Mouse (Mus musculus) intestine, embryonic 15.5 days (tissue): ENCODE measurements around the gene Abi1. TPM values are rescaled to one million over a fixed set of nuclear protein-coding genes. Genes with fewer than 3 reads are reported as not detected.
"Not testable (repeated sequence)": the region's sequence is repeated elsewhere in the genome, so short reads cannot be mapped to it uniquely, and the experiment has no call there.

ENCODE experiments used
- ATAC-seq: fragments of 200-750 bp; cut with Nextera tagmentation; 2 replicates; pipeline ENCODE4 v1.8.0; 2017; ENCODE audit warnings: moderate TSS enrichment, moderate library complexity
- H3K27ac ChIP-seq: fragments of 300-500 bp; sonication (generic); 2 replicates; pipeline ENCODE4 v1.5.1; 2015; ENCODE audit warnings: mild to moderate bottlenecking, inconsistent platforms
- H3K27me3 ChIP-seq: fragments of 300-500 bp; sonication (generic); replicated peaks from 2 replicates; pipeline ENCODE4 v1.6.1; 2015; ENCODE audit warnings: inconsistent platforms
- H3K36me3 ChIP-seq: fragments of 300-500 bp; sonication (generic); 2 replicates; pipeline ENCODE4 v1.6.1; 2015; ENCODE audit warnings: inconsistent platforms
- H3K4me1 ChIP-seq: fragments of 300-500 bp; sonication (generic); replicated peaks from 2 replicates; pipeline ENCODE4 v1.6.1; 2015; ENCODE audit warnings: inconsistent platforms
- H3K4me2 ChIP-seq: fragments of 300-500 bp; sonication (generic); replicated peaks from 2 replicates; pipeline ENCODE4 v1.6.1; 2015; ENCODE audit warnings: mild to moderate bottlenecking, inconsistent platforms
- H3K4me3 ChIP-seq: fragments of 300-500 bp; sonication (generic); replicated peaks from 2 replicates; pipeline ENCODE4 v1.5.1; 2015; ENCODE audit warnings: inconsistent platforms
- H3K9ac ChIP-seq: fragments of 300-500 bp; sonication (generic); 2 replicates; pipeline ENCODE4 v1.6.1; 2015; ENCODE audit warnings: inconsistent platforms
- H3K9me3 ChIP-seq: fragments of 300-500 bp; sonication (generic); 2 replicates; pipeline ENCODE4 v1.6.1; 2016; ENCODE audit warnings: inconsistent platforms
- WGBS: fragments of 180-500 bp; shearing (Covaris S2); methylation state at CpG from one replicate; pipeline ENCODE4 v1.1.7; 2015; 5-methylcytosine and 5-hydroxymethylcytosine counted together
- polyA plus RNA-seq: library from polyadenylated mRNA; unstranded; fragments of >200 nt; fragmentation: Nextera tagmentation; extraction: Ambion mirVana; gene quantifications from 2 replicates; pipeline ENCODE4 v1.2.1, GENCODE M21; 2015

Gene Abi1
- polyA plus RNA-seq, 1 experiment from 2014 or later = 46.6 TPM

DNA sequence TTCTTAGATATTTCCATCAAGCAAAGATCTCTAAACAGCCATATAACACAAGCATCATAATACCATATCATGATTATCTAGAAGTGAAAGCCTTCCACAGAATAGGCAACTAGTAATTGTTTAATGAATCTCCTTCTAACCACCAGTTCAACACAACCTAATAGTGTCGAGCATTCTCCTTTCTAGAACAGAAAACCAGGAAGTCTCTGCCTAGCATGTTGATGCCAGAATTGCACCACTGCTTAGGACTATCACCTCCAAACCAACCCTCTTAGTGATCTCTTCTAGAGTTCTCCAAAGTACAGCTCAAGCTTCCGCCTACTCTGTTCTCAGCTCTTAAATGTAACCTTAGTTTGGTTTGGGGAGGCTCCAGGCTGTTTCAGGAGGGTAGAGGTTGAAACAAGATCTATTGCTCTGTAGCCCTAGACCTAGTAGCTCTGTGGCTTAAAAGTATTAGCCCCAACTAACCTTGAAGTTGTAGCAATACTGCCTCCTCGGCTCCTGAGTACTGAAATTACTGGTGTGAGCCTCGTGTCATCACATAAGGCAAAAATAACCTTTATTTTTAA, 16.2 kb downstream of the Abi1 start:
- no peaks in the 10 kb centered on the region for H3K9me3 ChIP-seq
- 0 out of 2 replicates have a peak, but pooled peaks cover 3% of the 10 kb centered on the region for H3K36me3 ChIP-seq
- H3K4me1 ChIP-seq = no peaks in the 10 kb centered on the region
- ATAC-seq = no peak
- H3K27me3 ChIP-seq = no peaks in the 10 kb centered on the region
- H3K9ac ChIP-seq = no peak overlapping the region
- H3K27ac ChIP-seq = no peak overlapping the region
- 95% methylated on average over 4 of the region's 4 CpGs for WGBS
- H3K4me3 ChIP-seq = no peak overlapping the region
- no peak overlapping the region for H3K4me2 ChIP-seq

DNA sequence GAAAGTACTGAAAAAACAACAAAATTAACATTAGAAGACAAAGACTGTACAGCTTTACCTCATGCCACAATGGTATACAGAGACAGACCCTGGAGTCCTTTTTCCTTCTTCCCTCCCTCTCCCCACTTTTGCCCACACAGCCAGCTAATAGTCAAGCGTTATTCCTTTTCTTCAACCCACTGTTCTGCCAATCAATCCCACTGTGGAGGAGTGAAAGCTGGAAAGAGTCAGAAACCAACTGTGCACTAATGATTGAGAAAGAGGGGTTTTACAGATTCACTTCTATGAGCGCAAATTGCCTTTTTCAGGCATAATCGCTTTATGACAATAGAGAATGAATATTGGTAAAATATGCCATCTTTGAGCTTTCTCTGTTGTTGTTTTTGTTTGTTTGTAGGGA, 17.0 kb downstream of the Abi1 start:
- H3K9me3 ChIP-seq = no peaks in the 10 kb centered on the region
- WGBS = 89% methylated on average over 3 of the region's 3 CpGs
- H3K36me3 ChIP-seq = 0 out of 2 replicates have a peak, but pooled peaks cover 3% of the 10 kb centered on the region
- no peak overlapping the region for H3K9ac ChIP-seq
- no peak overlapping the region for H3K4me3 ChIP-seq
- no peak overlapping the region for H3K27ac ChIP-seq
- H3K4me2 ChIP-seq = no peak overlapping the region
- no peaks in the 10 kb centered on the region for H3K4me1 ChIP-seq
- no peaks in the 10 kb centered on the region for H3K27me3 ChIP-seq
- ATAC-seq = no peak

DNA sequence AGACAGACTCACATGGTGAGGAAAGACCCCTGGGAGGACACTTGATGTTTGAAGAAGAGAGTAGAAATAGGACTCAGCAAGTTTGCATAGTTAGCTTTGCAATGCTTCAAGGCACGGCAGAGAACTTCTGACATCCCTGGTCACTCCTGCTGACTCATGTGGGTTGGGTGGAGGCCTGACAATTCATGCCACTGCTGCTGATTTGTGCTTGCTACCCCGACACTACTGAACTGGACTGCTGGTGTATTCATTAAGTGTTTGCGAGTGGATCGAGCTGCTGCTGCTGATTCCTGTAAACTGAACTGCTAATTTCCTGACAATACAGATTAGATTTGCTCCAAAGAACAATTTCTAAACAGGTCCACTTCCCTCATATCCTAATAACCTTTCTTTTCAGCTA, 18.3 kb downstream of the Abi1 start:
- no peaks in the 10 kb centered on the region for H3K9me3 ChIP-seq
- no peak overlapping the region for H3K27ac ChIP-seq
- 60% methylated on average over 4 of the region's 4 CpGs for WGBS

DNA sequence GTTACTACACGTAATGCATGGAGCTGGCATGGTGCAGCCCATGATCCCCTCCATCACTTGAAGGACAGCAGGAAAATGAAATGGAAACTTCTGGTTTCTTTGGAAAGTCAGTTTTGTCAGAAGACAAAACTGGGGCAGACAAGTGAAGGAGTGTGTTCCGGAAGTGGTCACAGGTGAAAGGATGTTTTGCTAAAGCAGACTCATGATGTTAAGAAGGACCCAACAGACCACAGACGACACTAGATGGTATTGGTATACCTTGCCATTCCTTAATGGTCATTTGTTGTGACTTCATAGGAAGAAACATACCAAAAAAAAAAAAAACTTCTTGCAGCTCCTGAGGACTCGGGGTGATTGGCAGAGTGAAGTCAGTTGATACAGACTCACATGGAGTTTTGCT, 18.7 kb downstream of the Abi1 start:
- no peak overlapping the region for H3K4me2 ChIP-seq
- H3K9me3 ChIP-seq = no peaks in the 10 kb centered on the region
- 87% methylated on average over 4 of the region's 4 CpGs for WGBS
- no peak for ATAC-seq
- no peaks in the 10 kb centered on the region for H3K4me1 ChIP-seq
- H3K27ac ChIP-seq = no peak overlapping the region
- H3K4me3 ChIP-seq = no peak overlapping the region
- no peaks in the 10 kb centered on the region for H3K27me3 ChIP-seq
- H3K36me3 ChIP-seq = 0 out of 2 replicates have a peak, but pooled peaks cover 3% of the 10 kb centered on the region
- no peak overlapping the region for H3K9ac ChIP-seq

More for the DNA sequence above, 18.3 kb downstream of the Abi1 start:
- Histone ChIP-seq H3K36me3 (0 out of 2 replicates have a peak, but pooled peaks cover 3% of the 10 kb centered on the region), H3K4me2 (no peak overlapping the region), H3K4me3 (no peak overlapping the region), H3K27me3 (no peaks in the 10 kb centered on the region), H3K9ac (no peak overlapping the region), H3K4me1 (no peaks in the 10 kb centered on the region)
- ATAC-seq = 0 out of 2 replicates have a peak, but pooled peaks have one; percentile 34

DNA sequence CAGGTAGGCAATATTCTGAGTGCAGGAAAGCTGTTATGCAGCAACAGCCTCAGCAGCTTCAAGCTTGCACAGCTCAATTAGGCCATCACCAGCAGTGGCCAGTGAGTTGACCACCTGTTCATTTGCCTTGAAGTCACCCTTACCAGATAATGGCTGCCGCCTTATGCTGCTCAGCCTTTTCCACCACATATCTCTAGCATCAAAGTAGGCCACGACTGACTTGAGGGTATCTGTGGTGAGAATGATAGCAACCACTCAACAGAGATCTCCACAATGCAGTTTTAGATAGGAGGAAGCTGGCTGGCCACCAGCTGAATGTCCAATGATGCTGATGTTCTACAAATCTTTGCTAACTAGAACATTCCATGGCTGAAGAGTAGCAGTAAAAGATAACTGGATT, 20.9 kb downstream of the Abi1 start:
- peaks cover 4% of the 10 kb centered on the region; the same call in 1 of the 2 replicates for H3K4me1 ChIP-seq
- no peak overlapping the region for H3K4me2 ChIP-seq
- 0 out of 2 replicates have a peak, but pooled peaks cover 3% of the 10 kb centered on the region for H3K36me3 ChIP-seq
- 78% methylated on average over 2 of the region's 2 CpGs for WGBS
- H3K27me3 ChIP-seq = no peaks in the 10 kb centered on the region
- H3K9ac ChIP-seq = no peak overlapping the region
- no peaks in the 10 kb centered on the region for H3K9me3 ChIP-seq
- no peak for ATAC-seq
- no peak overlapping the region for H3K4me3 ChIP-seq
- H3K27ac ChIP-seq = no peak overlapping the region

DNA sequence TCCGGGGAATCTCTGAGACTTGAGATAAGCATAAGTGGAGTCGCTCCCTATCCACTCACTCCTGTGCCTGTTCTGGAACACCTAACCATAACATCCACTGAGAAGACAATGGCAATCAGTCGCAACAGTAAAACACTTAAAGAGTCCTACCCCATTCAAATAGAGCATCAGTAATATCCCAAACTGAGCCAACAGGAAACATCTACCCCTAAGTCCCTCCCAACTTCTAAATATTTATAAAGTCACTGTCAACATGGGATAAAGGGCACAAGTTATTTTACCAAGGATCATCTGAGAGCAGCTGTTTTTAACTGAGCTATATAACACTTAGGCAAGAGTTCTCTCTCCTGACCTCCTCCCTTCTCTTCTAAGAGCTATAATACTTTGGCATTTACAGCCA, 23.9 kb downstream of the Abi1 start:
- WGBS = 57% methylated on average over 3 of the region's 3 CpGs

DNA sequence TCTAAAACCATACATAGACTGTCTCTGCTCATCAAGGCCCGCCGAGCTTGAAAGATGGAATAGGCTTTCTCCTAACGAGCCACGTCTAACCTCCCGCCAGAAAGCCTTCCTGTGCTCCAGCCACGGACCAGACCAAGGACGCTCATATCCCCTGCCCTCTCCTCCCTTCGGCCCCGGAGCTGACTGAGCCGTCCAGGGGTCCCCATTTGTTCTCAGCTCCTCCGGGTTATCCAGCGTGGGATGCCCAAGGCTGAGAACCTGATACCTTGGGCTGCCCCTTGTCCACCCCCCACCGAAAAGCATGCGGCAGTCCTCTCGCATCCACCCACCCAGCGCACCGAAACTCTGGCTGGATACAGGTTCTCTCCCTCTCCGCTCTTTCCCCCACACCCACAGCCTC, 24.7 kb downstream of the Abi1 start:
- WGBS = 49% methylated on average over 18 of the region's 18 CpGs
- Histone ChIP-seq H3K4me3 (no peak overlapping the region), H3K27me3 (no peaks in the 10 kb centered on the region), H3K4me1 (peaks cover 4% of the 10 kb centered on the region; the same call in 1 of the 2 replicates), H3K9ac (no peak overlapping the region), H3K27ac (no peak overlapping the region), H3K4me2 (no peak overlapping the region), H3K9me3 (no peaks in the 10 kb centered on the region), H3K36me3 (no peaks in the 10 kb centered on the region)
- ATAC-seq = no peak

More for the DNA sequence above, 23.9 kb downstream of the Abi1 start:
- Histone ChIP-seq H3K4me3 (no peak overlapping the region), H3K9me3 (no peaks in the 10 kb centered on the region), H3K27ac (no peak overlapping the region), H3K27me3 (no peaks in the 10 kb centered on the region), H3K36me3 (no peaks in the 10 kb centered on the region), H3K9ac (no peak overlapping the region), H3K4me1 (peaks cover 4% of the 10 kb centered on the region; the same call in 1 of the 2 replicates), H3K4me2 (no peak overlapping the region)
- no peak for ATAC-seq

DNA sequence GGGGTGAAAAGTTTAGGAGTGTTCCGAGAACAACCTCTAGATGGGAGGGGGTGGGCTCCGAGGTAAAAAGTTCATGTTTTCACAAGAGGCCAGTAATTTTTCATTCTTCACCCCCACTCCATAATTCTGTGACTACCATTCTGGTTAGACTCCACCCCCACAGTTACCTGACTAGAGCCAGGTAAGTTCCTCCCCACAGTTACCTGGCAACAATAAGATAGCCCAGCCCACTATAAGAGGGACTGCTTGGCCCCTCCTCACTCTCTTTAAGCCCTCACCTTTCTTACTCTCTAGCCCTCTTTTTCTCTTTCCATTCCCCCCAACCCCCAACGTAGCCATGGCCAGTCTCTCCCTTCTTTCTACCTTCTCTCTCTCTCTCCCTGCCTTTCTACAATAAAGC, 25.1 kb downstream of the Abi1 start:
- not testable (repeated sequence) for H3K4me1 ChIP-seq, H3K4me3 ChIP-seq, H3K36me3 ChIP-seq, H3K27ac ChIP-seq, H3K4me2 ChIP-seq, H3K27me3 ChIP-seq, H3K9ac ChIP-seq, H3K9me3 ChIP-seq
- ATAC-seq = 0 out of 2 replicates have a peak, but pooled peaks have one; percentile 43
- WGBS = 55% methylated on average over 2 of the region's 3 CpGs

DNA sequence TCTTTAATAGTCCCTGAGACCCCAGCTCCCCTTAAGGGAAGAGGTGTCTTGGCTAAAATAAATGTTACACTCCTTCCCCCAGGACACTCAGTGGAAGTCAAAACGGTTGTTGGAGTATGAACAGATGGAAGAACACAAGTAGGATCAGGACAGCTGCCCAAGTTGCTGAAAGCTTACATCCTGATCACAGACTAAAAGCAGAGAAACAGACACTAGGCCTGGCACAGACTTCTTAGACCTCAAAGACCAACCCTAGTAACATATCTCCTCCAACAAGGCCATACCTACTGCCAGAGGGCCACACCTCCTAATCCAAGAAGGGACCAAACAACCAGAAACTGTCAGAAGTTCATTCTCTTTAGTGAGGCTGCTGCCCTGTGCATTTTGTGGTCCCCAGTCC, 31.8 kb downstream of the Abi1 start:
- WGBS = 62% methylated on average over 1 of the region's 1 CpGs
- no peak for ATAC-seq
- H3K27ac ChIP-seq = no peak overlapping the region

DNA sequence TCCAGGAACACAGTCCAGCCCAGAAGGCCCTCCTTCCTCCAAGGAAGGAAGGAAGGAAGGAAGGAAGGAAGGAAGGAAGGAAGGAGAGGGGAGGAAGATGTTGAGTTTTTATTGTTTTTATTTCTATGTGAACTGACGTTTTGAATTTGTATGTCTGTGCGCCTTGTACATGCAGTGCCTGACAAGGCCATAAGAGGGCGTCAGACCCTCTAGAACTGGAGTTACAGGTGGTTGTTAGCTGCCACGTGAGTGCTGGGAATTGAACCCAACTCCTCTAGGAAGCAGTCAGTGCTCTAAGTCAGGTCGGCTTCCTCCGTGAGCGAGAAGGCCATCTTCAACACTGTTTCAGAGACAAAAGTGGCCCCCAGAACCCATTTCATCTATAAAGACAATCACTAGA, 32.5 kb downstream of the Abi1 start:
- H3K9me3 ChIP-seq = no peaks in the 10 kb centered on the region
- ATAC-seq = no peak
- H3K4me2 ChIP-seq = no peak overlapping the region
- no peaks in the 10 kb centered on the region for H3K27me3 ChIP-seq
- H3K27ac ChIP-seq = no peak overlapping the region
- WGBS = 86% methylated on average over 7 of the region's 7 CpGs
- H3K4me3 ChIP-seq = no peak overlapping the region
- no peaks in the 10 kb centered on the region for H3K4me1 ChIP-seq
- H3K9ac ChIP-seq = no peak overlapping the region
- H3K36me3 ChIP-seq = no peaks in the 10 kb centered on the region

More for the DNA sequence above, 31.8 kb downstream of the Abi1 start:
- H3K4me2 ChIP-seq = no peak overlapping the region
- no peak overlapping the region for H3K9ac ChIP-seq
- H3K27me3 ChIP-seq = no peaks in the 10 kb centered on the region
- H3K4me3 ChIP-seq = no peak overlapping the region
- no peaks in the 10 kb centered on the region for H3K9me3 ChIP-seq
- no peaks in the 10 kb centered on the region for H3K4me1 ChIP-seq
- no peaks in the 10 kb centered on the region for H3K36me3 ChIP-seq

DNA sequence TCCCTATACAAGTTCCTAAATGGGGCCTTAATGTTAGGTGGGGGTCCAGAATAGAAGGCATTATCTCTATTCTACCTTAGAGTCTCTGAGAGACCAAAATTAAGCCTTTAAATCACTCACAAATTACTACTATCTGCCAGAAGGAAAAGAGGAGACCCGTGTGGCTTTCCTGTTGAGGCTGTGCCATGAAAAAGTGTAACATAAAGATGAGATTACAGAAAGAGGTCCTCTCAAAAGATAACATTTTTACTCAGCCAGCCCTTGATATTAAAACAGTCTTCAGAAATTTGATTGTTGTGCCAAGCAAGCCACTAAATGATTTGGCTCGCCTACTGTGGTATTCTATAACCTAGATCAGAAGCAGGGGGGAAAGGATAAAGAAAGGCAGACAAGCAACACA, 32.9 kb downstream of the Abi1 start:
- no peak overlapping the region for H3K9ac ChIP-seq
- no peak overlapping the region for H3K4me3 ChIP-seq
- no peaks in the 10 kb centered on the region for H3K27me3 ChIP-seq
- 79% methylated on average over 2 of the region's 2 CpGs for WGBS
- H3K4me2 ChIP-seq = no peak overlapping the region
- ATAC-seq = no peak
- no peaks in the 10 kb centered on the region for H3K9me3 ChIP-seq
- no peaks in the 10 kb centered on the region for H3K36me3 ChIP-seq
- no peak overlapping the region for H3K27ac ChIP-seq
- no peaks in the 10 kb centered on the region for H3K4me1 ChIP-seq

DNA sequence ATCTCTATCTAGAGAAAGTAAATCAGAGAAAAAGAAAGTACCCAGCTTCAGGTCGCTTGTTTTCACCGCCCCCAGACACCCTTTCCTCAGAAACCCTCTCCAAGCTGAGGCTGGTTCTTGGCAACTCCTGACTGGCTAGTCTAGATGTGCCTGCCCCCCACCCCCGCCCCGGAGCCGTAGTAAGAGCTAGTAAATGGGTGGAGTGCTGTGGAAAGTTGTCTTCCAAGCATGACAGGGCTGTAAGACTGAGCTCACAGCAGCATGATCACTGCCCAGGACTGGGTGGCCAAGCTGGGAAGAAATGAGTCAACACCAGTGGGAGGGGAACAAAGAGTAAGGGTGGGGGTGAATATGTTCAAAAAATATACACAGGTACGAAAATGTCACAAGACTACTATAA, 33.8 kb downstream of the Abi1 start:
- no peak for ATAC-seq
- H3K9me3 ChIP-seq = no peaks in the 10 kb centered on the region
- no peak overlapping the region for H3K4me2 ChIP-seq
- H3K27ac ChIP-seq = no peak overlapping the region
- 62% methylated on average over 6 of the region's 6 CpGs for WGBS
- H3K4me3 ChIP-seq = no peak overlapping the region
- H3K4me1 ChIP-seq = no peaks in the 10 kb centered on the region
- H3K36me3 ChIP-seq = no peaks in the 10 kb centered on the region
- H3K27me3 ChIP-seq = no peaks in the 10 kb centered on the region
- H3K9ac ChIP-seq = no peak overlapping the region

DNA sequence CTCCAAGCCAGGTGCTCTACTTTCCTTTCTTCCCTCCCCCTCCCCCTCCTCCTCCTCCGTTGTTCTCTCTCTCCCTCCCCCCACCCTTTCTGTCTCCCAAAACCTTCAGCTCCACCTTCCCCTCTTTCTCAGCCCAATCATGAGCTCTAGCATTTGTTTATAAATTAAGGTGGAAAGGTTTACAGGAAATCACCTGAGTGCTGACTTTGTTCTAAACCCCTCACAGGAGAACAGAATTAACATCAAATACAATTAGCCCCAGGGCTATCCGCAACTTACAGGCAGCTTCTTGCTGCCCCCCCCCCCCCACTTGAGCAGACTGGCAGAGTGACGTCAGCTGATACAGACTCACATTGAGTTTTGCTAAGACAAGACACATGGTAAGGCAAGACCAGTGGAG, 37.4 kb downstream of the Abi1 start:
- Histone ChIP-seq H3K4me1 (no peaks in the 10 kb centered on the region), H3K27me3 (no peaks in the 10 kb centered on the region), H3K4me3 (no peak overlapping the region), H3K9ac (no peak overlapping the region), H3K4me2 (no peak overlapping the region), H3K27ac (no peak overlapping the region), H3K36me3 (no peaks in the 10 kb centered on the region), H3K9me3 (no peaks in the 10 kb centered on the region)
- no peak for ATAC-seq
- 55% methylated on average over 3 of the region's 3 CpGs for WGBS
